Mouse (Mus musculus) embryonic fibroblast, embryonic 13.5 days (primary cell): ENCODE measurements at regions not wholly inside any gene's neighbourhood (a gene's known extent, or its start where the extent isn't known, plus 50 kb on each side); places are given as distances from the start of the nearest gene placed in this dataset.

Source experiments
- CTCF ChIP-seq: IDR thresholded peaks from 2 replicates; pipeline ENCODE4 v1.5.1; 2011; ENCODE audit warnings: mild to moderate bottlenecking, control low read depth, low read length, moderate library complexity, borderline replicate concordance; ENCODE audit not compliant: insufficient read depth
- POLR2A ChIP-seq: IDR thresholded peaks from 2 replicates; pipeline ENCODE4 v1.6.1; 2011; ENCODE audit warnings: low read depth, mild to moderate bottlenecking, control low read depth, low read length, moderate library complexity

DNA sequence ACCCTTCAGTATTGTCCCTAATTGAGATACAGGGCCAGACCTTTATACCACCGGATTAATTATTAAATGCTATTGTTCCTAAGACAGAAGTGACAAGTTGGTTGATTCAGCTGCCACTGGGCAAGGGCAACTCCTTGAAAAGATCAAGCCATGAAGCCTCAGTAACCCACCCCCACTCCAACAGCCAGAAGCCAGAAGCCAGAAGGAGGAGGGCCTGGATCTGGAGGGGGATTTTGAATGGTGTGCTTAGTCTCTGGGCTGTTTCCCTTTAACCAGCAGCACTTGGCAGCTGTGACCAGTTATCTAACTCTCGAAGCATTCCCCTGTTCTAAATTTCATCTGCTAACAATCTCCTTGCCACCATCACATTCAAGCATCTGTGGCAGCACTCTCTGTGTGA, 129.1 kb upstream of the Smarca2 start:
- TF ChIP-seq POLR2A (no peak), CTCF (no peak)
